Mouse (Mus musculus): ENCODE results near the gene Hs6st3.

The Hs6st3 gene

DNA sequence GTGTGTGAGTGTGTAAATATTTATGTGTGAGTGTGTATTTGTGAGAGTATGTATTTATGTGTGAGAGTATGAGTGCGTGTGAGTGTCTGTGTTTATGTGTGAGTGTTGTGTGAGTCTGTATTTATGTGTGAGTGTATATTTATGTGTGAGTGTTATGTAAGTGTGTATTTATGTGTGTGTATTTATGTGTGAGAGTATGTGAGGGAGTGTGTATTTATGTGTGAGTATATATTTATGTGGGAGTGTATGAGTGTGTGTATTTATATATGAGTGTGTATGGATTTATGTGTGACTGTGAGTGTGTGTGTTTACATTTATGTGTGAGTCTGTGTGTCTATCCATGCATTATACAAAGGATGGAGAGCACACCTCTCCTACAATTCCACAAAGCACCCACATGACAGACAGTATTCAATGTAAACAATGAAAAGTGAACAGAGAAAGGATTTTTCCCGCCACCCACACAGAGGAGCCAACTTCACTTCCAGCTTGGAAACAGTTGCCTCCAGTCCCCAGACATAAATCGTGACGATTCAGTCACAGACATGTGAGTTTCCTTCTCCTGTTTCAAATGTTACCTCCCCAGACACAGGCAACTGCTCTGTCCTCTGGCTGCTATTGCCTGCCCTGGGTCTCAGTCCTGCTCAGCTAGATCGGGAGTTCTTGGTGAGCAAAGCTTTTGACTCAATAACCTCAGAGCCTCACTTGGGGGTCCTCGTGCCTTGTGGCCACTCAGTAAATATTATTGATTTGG, 780.3 kb downstream of the Hs6st3 start:
- DNase-seq, result no peak

DNA sequence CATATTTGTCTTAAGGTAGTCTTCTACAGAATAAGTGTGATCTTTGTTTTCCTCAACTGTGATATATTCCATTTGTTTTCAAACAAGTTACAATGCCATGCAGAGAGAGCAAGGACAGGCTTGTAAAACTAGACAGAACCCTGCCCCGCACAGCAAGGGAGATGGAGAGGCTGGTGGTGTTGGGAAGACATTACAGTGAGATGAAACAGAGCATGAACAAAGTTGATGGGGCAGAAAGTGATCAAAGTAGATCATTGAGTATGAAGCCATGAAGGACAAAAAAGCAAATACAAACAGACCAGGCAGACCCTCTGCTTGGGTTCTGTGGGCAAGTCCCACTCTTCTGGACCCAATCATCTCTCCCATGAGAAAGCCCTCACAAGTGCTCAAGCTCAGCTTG, 781.0 kb downstream of the Hs6st3 start:
- no peak for DNase-seq

Data from cerebellum, postnatal 14 days (tissue).